Mouse (Mus musculus) embryo, embryonic 11.5 days (tissue): ENCODE results near the gene Akr1c18.
A peak's percentile ranks its signal among the peaks of the same experiment; 100 is the strongest.
"Not testable (repeated sequence)": the region's sequence is repeated elsewhere in the genome, so short reads cannot be mapped to it uniquely, and the experiment has no call there.

Experiments
- DNase-seq: peaks from one replicate; pipeline ENCODE4 v3.0.0-alpha.2; 2012; ENCODE audit warnings: low read depth, low spot score

The Akr1c18 gene

DNA sequence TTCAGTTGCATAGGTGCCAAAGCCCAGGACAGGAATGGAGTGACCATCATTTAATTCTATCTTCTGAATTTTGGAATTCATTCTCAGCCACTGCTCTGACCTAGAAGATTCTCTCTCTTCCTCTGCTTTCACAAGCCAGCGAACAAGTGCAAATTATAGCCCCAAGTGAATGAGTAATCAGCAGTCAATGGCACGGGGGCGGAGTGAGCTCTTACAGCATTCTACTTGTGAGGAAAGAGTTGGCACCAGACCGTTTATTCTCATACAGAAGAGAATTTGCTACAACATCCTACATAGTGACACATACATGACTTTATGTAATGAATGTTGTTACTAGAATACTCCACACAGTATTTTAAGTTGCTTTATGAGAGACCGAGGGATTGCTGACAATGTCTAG, at the start of gene Akr1c18:
Gene Akr1c18, minus strand, starts transcription at position 137 of the 400 bp plus-strand sequence.
- no peak for DNase-seq

- DNase-seq, result no peak
These were observed 42.1 kb upstream of the Akr1c18 start for GRCm38 (mm10) chr13:4192511-4192910.

- no peak for DNase-seq
These were observed 40.5 kb upstream of the Akr1c18 start, which contains the start of gene Akr1c13 for GRCm38 (mm10) chr13:4190904-4191303. Gene Akr1c13 (plus strand): TSS chr13:4191150.

- no peak for DNase-seq
These were observed 37.7 kb upstream of the Akr1c18 start for GRCm38 (mm10) chr13:4188174-4188573.

- not testable (repeated sequence) for DNase-seq
These were observed 36.4 kb upstream of the Akr1c18 start for GRCm38 (mm10) chr13:4186641-4187411.

DNA sequence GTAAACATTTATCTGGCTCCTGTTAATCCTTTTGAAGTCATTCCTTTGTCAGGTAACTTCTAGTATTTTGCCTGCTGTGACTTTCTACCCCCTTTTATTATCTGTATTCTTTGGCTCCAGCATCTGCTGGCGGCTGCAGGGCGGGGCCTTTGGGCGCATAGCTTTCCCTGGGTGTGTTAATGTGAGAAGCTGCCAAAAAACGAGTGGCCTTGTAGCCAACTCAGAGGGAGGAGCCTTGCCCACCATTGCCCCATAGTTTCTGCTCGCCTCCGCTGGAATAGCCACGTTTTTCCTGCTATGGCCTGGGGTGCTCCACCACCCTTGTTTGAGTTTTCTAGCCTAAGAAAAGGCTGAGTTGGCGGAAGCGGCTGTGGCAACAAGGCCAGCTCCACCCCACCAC, 32.7 kb upstream of the Akr1c18 start:
- DNase-seq, result no peak

- DNase-seq, result not testable (repeated sequence)
These were observed 30.9 kb upstream of the Akr1c18 start for GRCm38 (mm10) chr13:4181321-4181720.

DNA sequence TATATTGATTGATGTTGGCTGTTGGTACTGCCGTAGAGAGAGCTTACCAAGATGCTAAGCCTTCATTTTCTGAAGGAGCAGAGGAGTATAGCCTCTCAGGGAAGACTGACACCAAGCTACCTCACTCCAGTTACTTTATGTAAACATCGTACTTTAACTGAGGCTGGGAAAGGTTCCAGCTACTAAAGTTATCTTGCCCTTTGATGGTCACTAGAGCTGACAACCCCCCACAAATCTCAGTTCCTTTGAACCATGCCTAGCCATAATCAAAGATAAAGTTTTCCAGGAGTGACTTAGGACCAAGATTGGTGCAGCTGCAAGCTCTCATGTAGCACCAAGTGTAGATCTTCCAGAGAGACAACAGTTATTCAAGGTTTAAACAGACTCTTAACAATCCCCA, 22.5 kb upstream of the Akr1c18 start:
- no peak for DNase-seq

GRCm38 (mm10) chr13:4168006-4168405, 17.6 kb upstream of the Akr1c18 start:
- DNase-seq, result no peak

GRCm38 (mm10) chr13:4155286-4155685, 4.8 kb upstream of the Akr1c18 start:
- no peak for DNase-seq

- DNase-seq, result no peak
These were observed 3.1 kb upstream of the Akr1c18 start for GRCm38 (mm10) chr13:4153593-4153992.

- no peak for DNase-seq
These were observed 2.5 kb upstream of the Akr1c18 start for GRCm38 (mm10) chr13:4152908-4153307.

DNA sequence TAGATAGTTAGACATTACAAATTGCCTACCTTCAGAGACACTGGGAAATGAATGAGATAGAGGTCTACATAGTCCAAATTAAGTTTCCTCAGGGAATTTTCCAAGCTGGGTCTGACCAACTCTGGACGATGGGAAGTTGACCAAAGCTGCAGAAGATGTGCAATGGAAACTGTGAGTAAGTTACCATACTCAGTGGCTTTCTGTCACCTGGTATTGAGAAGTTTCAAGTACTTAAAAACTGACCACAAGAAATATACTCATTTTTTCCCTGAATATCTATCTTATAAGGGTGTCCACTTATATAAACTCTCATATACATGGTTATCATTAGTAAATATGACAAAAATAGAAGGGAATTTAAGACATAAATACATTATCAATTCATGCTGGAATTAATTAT, 6.2 kb downstream of the Akr1c18 start:
- no peak for DNase-seq

- no peak for DNase-seq
These were observed 17.4 kb downstream of the Akr1c18 start for GRCm38 (mm10) chr13:4133070-4133469.

- no peak for DNase-seq
These were observed 18.7 kb downstream of the Akr1c18 start for GRCm38 (mm10) chr13:4131721-4132120.

- DNase-seq, result no peak
These were observed 19.1 kb downstream of the Akr1c18 start for GRCm38 (mm10) chr13:4131317-4131716.

- DNase-seq, result no peak
These were observed 21.4 kb downstream of the Akr1c18 start for GRCm38 (mm10) chr13:4129100-4129499.

DNA sequence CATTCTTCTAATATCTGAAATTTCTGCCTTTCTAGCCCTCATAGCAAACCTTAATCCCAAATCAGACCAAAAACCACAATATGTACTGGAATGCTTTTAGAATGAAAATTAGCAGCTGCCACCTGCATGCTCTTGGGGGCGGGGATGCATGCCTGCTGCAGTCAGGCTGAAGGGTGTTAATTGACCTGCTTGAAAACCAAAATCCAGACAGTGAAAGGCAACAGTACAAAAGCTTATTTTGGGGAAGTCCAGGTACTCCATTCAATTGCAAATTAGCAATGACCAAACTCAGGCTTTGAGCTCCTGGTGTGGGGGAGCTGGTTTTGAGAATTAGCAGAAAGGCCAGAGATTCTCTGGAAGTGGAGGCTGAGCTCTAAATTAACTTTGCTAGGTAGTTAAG, 24.6 kb downstream of the Akr1c18 start:
- DNase-seq, result not testable (repeated sequence)

GRCm38 (mm10) chr13:4124471-4124870, 26.0 kb downstream of the Akr1c18 start:
- not testable (repeated sequence) for DNase-seq

GRCm38 (mm10) chr13:4123146-4123545, 27.3 kb downstream of the Akr1c18 start:
- no peak for DNase-seq

DNA sequence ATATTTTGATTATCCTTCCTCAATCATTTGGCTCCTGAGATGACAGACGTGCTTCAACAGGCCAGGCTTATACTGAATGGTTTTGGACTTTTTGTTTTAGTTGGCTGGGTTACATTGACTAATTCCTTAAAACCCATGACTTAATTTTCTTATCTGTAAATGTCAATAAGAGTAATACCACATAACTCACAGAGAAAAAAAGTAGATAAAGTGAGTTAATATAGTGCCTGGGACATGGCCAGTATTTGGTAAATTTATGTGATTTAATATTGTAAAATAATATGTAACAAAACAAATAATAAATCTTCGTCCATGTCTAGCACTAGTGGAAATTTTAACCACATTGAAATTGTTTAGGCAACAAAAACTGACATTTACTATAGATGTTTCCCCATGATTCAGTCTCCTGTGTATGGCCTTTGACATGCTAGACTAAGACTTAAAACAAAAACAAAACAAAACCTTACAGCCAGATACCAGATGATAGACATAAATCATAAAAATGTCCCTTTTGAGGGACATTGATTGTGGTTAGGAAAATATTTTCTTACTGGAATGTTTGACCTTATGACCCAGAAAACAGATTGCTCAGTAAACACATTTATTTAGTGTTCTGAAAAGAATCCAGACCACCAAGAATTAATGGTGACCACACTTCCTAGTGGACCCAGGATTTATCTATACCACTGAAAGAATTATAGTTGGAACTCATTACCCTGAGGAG, 31.1 kb downstream of the Akr1c18 start:
- no peak for DNase-seq

- DNase-seq, result peak; percentile 57
These were observed 39.9 kb downstream of the Akr1c18 start for GRCm38 (mm10) chr13:4110281-4111188.
